Mouse (Mus musculus) hindbrain, embryonic 15.5 days (tissue): ENCODE data around the gene Prdx1. TPM values are rescaled to one million over a fixed set of nuclear protein-coding genes. Genes with fewer than 3 reads are reported as not detected.

Source experiments
- ATAC-seq: fragments of 200-750 bp; cut with Nextera tagmentation; 2 replicates; pipeline ENCODE4 v1.8.0; 2017; ENCODE audit warnings: low read depth, moderate number of reproducible peaks, moderate TSS enrichment; ENCODE audit not compliant: low FRiP score
- H3K27ac ChIP-seq: fragments of 300-500 bp; sonication (generic); replicated peaks from 2 replicates; pipeline ENCODE4 v1.5.1; 2015; ENCODE audit warnings: mild to moderate bottlenecking, inconsistent platforms
- H3K27me3 ChIP-seq: fragments of 300-500 bp; sonication (generic); 2 replicates; pipeline ENCODE4 v1.6.1; 2015; ENCODE audit warnings: control low read depth, inconsistent platforms
- H3K36me3 ChIP-seq: fragments of 300-500 bp; sonication (generic); 2 replicates; pipeline ENCODE4 v1.6.1; 2015; ENCODE audit warnings: control low read depth, inconsistent platforms
- H3K4me1 ChIP-seq: fragments of 300-500 bp; sonication (generic); replicated peaks from 2 replicates; pipeline ENCODE4 v1.6.1; 2015; ENCODE audit warnings: control low read depth, inconsistent platforms
- H3K4me2 ChIP-seq: fragments of 300-500 bp; sonication (generic); 2 replicates; pipeline ENCODE4 v1.6.1; 2015; ENCODE audit warnings: moderate library complexity, mild to moderate bottlenecking, inconsistent platforms
- H3K4me3 ChIP-seq: fragments of 300-500 bp; sonication (generic); 2 replicates; pipeline ENCODE4 v1.5.1; 2015; ENCODE audit warnings: mild to moderate bottlenecking, inconsistent platforms
- H3K9ac ChIP-seq: fragments of 300-500 bp; sonication (generic); 2 replicates; pipeline ENCODE4 v1.6.1; 2015; ENCODE audit warnings: inconsistent platforms
- H3K9me3 ChIP-seq: fragments of 300-500 bp; sonication (generic); 2 replicates; pipeline ENCODE4 v1.6.1; 2016; ENCODE audit warnings: control low read depth, inconsistent platforms
- WGBS: fragments of 180-500 bp; shearing (Covaris S2); methylation state at CpG from one replicate; pipeline ENCODE4 v1.1.7; 2015; 5-methylcytosine and 5-hydroxymethylcytosine counted together
- polyA plus RNA-seq: library from polyadenylated mRNA; unstranded; fragments of >200 nt; fragmentation: Nextera tagmentation; extraction: Ambion mirVana; gene quantifications from 2 replicates; pipeline ENCODE4 v1.2.1, GENCODE M21; 2015

Gene Prdx1
- polyA plus RNA-seq, 1 experiment from 2014 or later: 446 TPM

GRCm38 (mm10) chr4:116734996-116735395, 49.7 kb downstream of the Prdx1 start:
- ATAC-seq: no peak
- WGBS: 90% methylated on average over 2 of the region's 2 CpGs

GRCm38 (mm10) chr4:116738972-116739751, 53.8 kb downstream of the Prdx1 start:
- H3K9ac ChIP-seq: no peak overlapping the region
- H3K4me3 ChIP-seq: no peak overlapping the region
- no peak overlapping the region for H3K4me2 ChIP-seq
- WGBS: 86% methylated on average over 9 of the region's 9 CpGs
- H3K36me3 ChIP-seq: no peaks in the 10 kb centered on the region
- no peaks in the 10 kb centered on the region for H3K4me1 ChIP-seq
- no peaks in the 10 kb centered on the region for H3K9me3 ChIP-seq
- H3K27ac ChIP-seq: no peak overlapping the region
- ATAC-seq: no peak
- H3K27me3 ChIP-seq: no peaks in the 10 kb centered on the region

More at GRCm38 (mm10) chr4:116734996-116735395, 49.7 kb downstream of the Prdx1 start:
- Histone ChIP-seq H3K36me3 (no peaks in the 10 kb centered on the region), H3K4me3 (no peak overlapping the region), H3K4me2 (no peak overlapping the region), H3K4me1 (no peaks in the 10 kb centered on the region), H3K27me3 (no peaks in the 10 kb centered on the region), H3K9ac (no peak overlapping the region), H3K9me3 (no peaks in the 10 kb centered on the region), H3K27ac (no peak overlapping the region)

GRCm38 (mm10) chr4:116749750-116750149, 64.4 kb downstream of the Prdx1 start:
- Histone ChIP-seq H3K4me1 (no peaks in the 10 kb centered on the region), H3K4me3 (no peak overlapping the region), H3K27me3 (no peaks in the 10 kb centered on the region), H3K4me2 (no peak overlapping the region), H3K27ac (no peak overlapping the region), H3K36me3 (no peaks in the 10 kb centered on the region), H3K9ac (no peak overlapping the region), H3K9me3 (no peaks in the 10 kb centered on the region)
- no peak for ATAC-seq
- 92% methylated on average over 2 of the region's 2 CpGs for WGBS

Other genes starting within 250 kb of the Prdx1 start
- 43.9 and 48.9 TPM in 2 replicates for gene Mast2, start 221.4 kb upstream of the Prdx1 start, polyA plus RNA-seq
- gene Ipp, start 178.0 kb upstream of the Prdx1 start, polyA plus RNA-seq: 12.0 and 14.5 TPM in 2 replicates
- 21.4 and 21.5 TPM in 2 replicates for gene Tmem69, start 129.6 kb upstream of the Prdx1 start, polyA plus RNA-seq
- 14.4 and 15.4 TPM in 2 replicates for gene Gpbp1l1, start 127.9 kb upstream of the Prdx1 start, polyA plus RNA-seq
- 4.4 and 4.8 TPM in 2 replicates for gene Ccdc17, start 88.9 kb upstream of the Prdx1 start, polyA plus RNA-seq
- gene Nasp, start 57.6 kb upstream of the Prdx1 start, polyA plus RNA-seq: 92.9 and 98.3 TPM in 2 replicates
- gene Akr1a1, start 33.9 kb upstream of the Prdx1 start, polyA plus RNA-seq: 704 and 712 TPM in 2 replicates
- gene Mmachc, start 22.9 kb downstream of the Prdx1 start, polyA plus RNA-seq: 23.0 and 23.2 TPM in 2 replicates
- gene Ccdc163, start 23.0 kb downstream of the Prdx1 start, polyA plus RNA-seq: 12.6 and 13.6 TPM in 2 replicates
- 2.6 and 3.3 TPM in 2 replicates for gene Tesk2, start 35.4 kb downstream of the Prdx1 start, polyA plus RNA-seq
- gene Toe1, start 122.1 kb downstream of the Prdx1 start, polyA plus RNA-seq: 27.4 and 32.8 TPM in 2 replicates
- 7.4 and 8.4 TPM in 2 replicates for gene Mutyh, start 122.2 kb downstream of the Prdx1 start, polyA plus RNA-seq
- 1.9 and 2.0 TPM in 2 replicates for gene Hpdl, start 136.2 kb downstream of the Prdx1 start, polyA plus RNA-seq
- gene Zswim5, start 191.8 kb downstream of the Prdx1 start, polyA plus RNA-seq: 5.2 and 5.4 TPM in 2 replicates